Mouse (Mus musculus) lung, embryonic 14.5 days (tissue): ENCODE measurements around the gene 9930104L06Rik. TPM values are rescaled to one million over a fixed set of nuclear protein-coding genes. Genes with fewer than 3 reads are reported as not detected.

Experiments
- ATAC-seq: fragments of 200-750 bp; cut with Nextera tagmentation; 2 replicates; pipeline ENCODE4 v1.8.0; 2017; ENCODE audit warnings: mild to moderate bottlenecking, moderate TSS enrichment, moderate library complexity; ENCODE audit not compliant: insufficient read depth
- DNase-seq: peaks from one replicate; pipeline ENCODE4 v3.0.0-alpha.2; 2015
- H3K27ac ChIP-seq: fragments of 300-500 bp; sonication (generic); 2 replicates; pipeline ENCODE4 v1.5.1; 2014; ENCODE audit warnings: low read depth, mild to moderate bottlenecking, moderate library complexity
- H3K27me3 ChIP-seq: fragments of 300-500 bp; sonication (generic); 2 replicates; pipeline ENCODE4 v1.6.1; 2014; ENCODE audit warnings: low read length, control low read depth; ENCODE audit not compliant: insufficient read depth
- H3K36me3 ChIP-seq: fragments of 300-500 bp; sonication (generic); 2 replicates; pipeline ENCODE4 v1.6.1; 2014; ENCODE audit warnings: control low read depth; ENCODE audit not compliant: insufficient read depth
- H3K4me1 ChIP-seq: fragments of 300-500 bp; sonication (generic); 2 replicates; pipeline ENCODE4 v1.6.1; 2014; ENCODE audit warnings: antibody characterized with exemption, control low read depth; ENCODE audit not compliant: insufficient read depth
- H3K4me2 ChIP-seq: fragments of 300-500 bp; sonication (generic); 2 replicates; pipeline ENCODE4 v1.6.1; 2014; ENCODE audit warnings: mild to moderate bottlenecking
- H3K4me3 ChIP-seq: fragments of 300-500 bp; sonication (generic); 2 replicates; pipeline ENCODE4 v1.5.1; 2014; ENCODE audit warnings: low read depth, low read length
- H3K9ac ChIP-seq: fragments of 300-500 bp; sonication (generic); 2 replicates; pipeline ENCODE4 v1.6.1; 2014
- H3K9me3 ChIP-seq: fragments of 300-500 bp; sonication (generic); 2 replicates; pipeline ENCODE4 v1.6.1; 2016; ENCODE audit warnings: low read depth, low read length, control low read depth
- CTCF ChIP-seq: IDR thresholded peaks from 2 replicates; pipeline ENCODE4 v1.5.1; 2016; ENCODE audit warnings: antibody characterized with exemption, low read depth
- WGBS: fragments of 180-500 bp; shearing (Covaris S2); extraction: QIAGEN DNeasy Blood & Tissue Kit; methylation state at CpG from one replicate; pipeline ENCODE4 v1.1.7; 2014; 5-methylcytosine and 5-hydroxymethylcytosine counted together
- polyA plus RNA-seq: library from polyadenylated mRNA; unstranded; fragments of >200 nt; fragmentation: Nextera tagmentation; extraction: Ambion mirVana; gene quantifications from 2 replicates; pipeline ENCODE4 v1.2.1, GENCODE M21; 2014

The 9930104L06Rik gene
- polyA plus RNA-seq, 1 experiment from 2014 or later, result 3.9 TPM

- no peak for ATAC-seq
- Histone ChIP-seq H3K36me3 (no peaks in the 10 kb centered on the region), H3K27me3 (no peaks in the 10 kb centered on the region), H3K4me1 (no peaks in the 10 kb centered on the region), H3K9me3 (no peaks in the 10 kb centered on the region), H3K4me2 (no peak overlapping the region), H3K9ac (no peak overlapping the region), H3K27ac (no peak overlapping the region), H3K4me3 (no peak overlapping the region)
- DNase-seq, result no peak
- WGBS, result 34% methylated on average over 5 of the region's 5 CpGs
- no peak for TF ChIP-seq CTCF
Measured at GRCm38 (mm10) chr4:124970677-124971076, 33.8 kb downstream of the 9930104L06Rik start.

GRCm38 (mm10) chr4:124971094-124971493 lies 34.2 kb downstream of the 9930104L06Rik start:
- H3K9ac ChIP-seq, result no peak overlapping the region
- DNase-seq, result no peak
- H3K27me3 ChIP-seq, result no peaks in the 10 kb centered on the region
- no peaks in the 10 kb centered on the region for H3K9me3 ChIP-seq
- H3K4me1 ChIP-seq, result no peaks in the 10 kb centered on the region
- H3K4me2 ChIP-seq, result no peak overlapping the region
- H3K27ac ChIP-seq, result no peak overlapping the region
- H3K36me3 ChIP-seq, result no peaks in the 10 kb centered on the region
- WGBS, result 68% methylated on average over 8 of the region's 8 CpGs
- no peak for TF ChIP-seq CTCF
- H3K4me3 ChIP-seq, result no peak overlapping the region
- ATAC-seq, result no peak

GRCm38 (mm10) chr4:124972316-124972715 lies 35.5 kb downstream of the 9930104L06Rik start:
- 34% methylated on average over 9 of the region's 9 CpGs for WGBS
- H3K4me1 ChIP-seq, result no peaks in the 10 kb centered on the region

GRCm38 (mm10) chr4:124973296-124973695 lies 36.4 kb downstream of the 9930104L06Rik start:
- WGBS, result 69% methylated on average over 2 of the region's 2 CpGs
- Histone ChIP-seq H3K27ac (no peak overlapping the region), H3K36me3 (no peaks in the 10 kb centered on the region), H3K27me3 (no peaks in the 10 kb centered on the region), H3K9me3 (no peaks in the 10 kb centered on the region), H3K4me1 (no peaks in the 10 kb centered on the region), H3K4me2 (no peak overlapping the region), H3K4me3 (no peak overlapping the region), H3K9ac (no peak overlapping the region)
- DNase-seq (peak; percentile 37), ATAC-seq (no peak)
- TF ChIP-seq CTCF, result no peak

More at GRCm38 (mm10) chr4:124972316-124972715, 35.5 kb downstream of the 9930104L06Rik start:
- ATAC-seq (no peak), DNase-seq (no peak)
- H3K36me3 ChIP-seq, result no peaks in the 10 kb centered on the region
- no peak overlapping the region for H3K4me2 ChIP-seq
- H3K27me3 ChIP-seq, result no peaks in the 10 kb centered on the region
- H3K9ac ChIP-seq, result no peak overlapping the region
- no peak overlapping the region for H3K27ac ChIP-seq
- TF ChIP-seq CTCF, result no peak
- H3K4me3 ChIP-seq, result no peak overlapping the region
- H3K9me3 ChIP-seq, result no peaks in the 10 kb centered on the region

- Histone ChIP-seq H3K9ac (no peak overlapping the region), H3K36me3 (no peaks in the 10 kb centered on the region), H3K27ac (no peak overlapping the region), H3K27me3 (peaks cover 3% of the 10 kb centered on the region; the same call in 1 of the 2 replicates), H3K4me2 (no peak overlapping the region), H3K4me3 (no peak overlapping the region), H3K9me3 (no peaks in the 10 kb centered on the region), H3K4me1 (no peaks in the 10 kb centered on the region)
- TF ChIP-seq CTCF, result no peak
- 20% methylated on average over 5 of the region's 5 CpGs for WGBS
- ATAC-seq (no peak), DNase-seq (peak; percentile 51)
Measured at GRCm38 (mm10) chr4:124978201-124978600, 41.4 kb downstream of the 9930104L06Rik start.

- DNase-seq (peak; percentile 17), ATAC-seq (no peak)
- H3K27me3 ChIP-seq, result peaks cover 53% of the 10 kb centered on the region
- H3K27ac ChIP-seq, result no peak overlapping the region
- H3K4me1 ChIP-seq, result peaks cover 21% of the 10 kb centered on the region; the same call in 1 of the 2 replicates
- no peak overlapping the region for H3K9ac ChIP-seq
- H3K4me2 ChIP-seq, result no peak overlapping the region
- no peak overlapping the region for H3K4me3 ChIP-seq
- 15% methylated on average over 9 of the region's 9 CpGs for WGBS
- H3K9me3 ChIP-seq, result no peaks in the 10 kb centered on the region
- H3K36me3 ChIP-seq, result no peaks in the 10 kb centered on the region
- TF ChIP-seq CTCF, result peak; percentile 43; the same call in 1 of the 2 replicates
Measured at GRCm38 (mm10) chr4:124983893-124984526, 47.2 kb downstream of the 9930104L06Rik start.

GRCm38 (mm10) chr4:124984871-124985670 lies 48.2 kb downstream of the 9930104L06Rik start:
- Histone ChIP-seq H3K9me3 (no peaks in the 10 kb centered on the region), H3K9ac (no peak overlapping the region), H3K27ac (no peak overlapping the region), H3K4me2 (peak overlapping the region; percentile 70), H3K4me3 (peak overlapping the region; percentile 52; the same call in 1 of the 2 replicates), H3K4me1 (peaks cover 31% of the 10 kb centered on the region; the same call in 1 of the 2 replicates), H3K27me3 (peaks cover 53% of the 10 kb centered on the region), H3K36me3 (no peaks in the 10 kb centered on the region)
- 7% methylated on average over 18 of the region's 18 CpGs for WGBS
- DNase-seq, result peak; percentile 58
- no peak for ATAC-seq
- TF ChIP-seq CTCF, result no peak
